Mouse (Mus musculus) embryo, embryonic 10.5 days (tissue): ENCODE results near the gene Gm21317.
"Not testable (repeated sequence)": the region's sequence is repeated elsewhere in the genome, so short reads cannot be mapped to it uniquely, and the experiment has no call there.

Experiments
- DNase-seq: peaks from one replicate; pipeline ENCODE4 v3.0.0-alpha.2; 2015; ENCODE audit warnings: low spot score

Gm21317 gene

DNA sequence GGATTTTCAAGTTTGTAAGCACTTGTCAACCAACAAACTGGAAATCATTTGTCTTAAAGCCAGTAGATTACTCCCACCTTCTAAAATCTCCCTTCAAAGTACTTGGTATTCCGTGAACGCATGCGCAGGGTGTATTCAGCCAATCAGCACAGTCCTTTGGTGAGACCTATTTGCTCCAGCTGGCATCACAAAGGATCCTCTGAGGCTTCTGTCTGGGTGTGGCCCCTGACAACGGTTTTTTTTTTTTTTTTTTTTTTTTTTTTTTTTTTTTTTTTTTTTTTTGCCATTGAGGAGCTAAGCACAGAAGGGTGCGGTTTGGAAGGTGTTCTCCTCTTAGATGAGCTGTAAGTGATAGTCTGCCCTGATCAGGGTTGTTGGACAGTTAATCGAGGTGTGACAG lies at the start of gene Gm21317:
TSS of gene Gm21317 (plus strand) at position 301 of the 400 bp plus-strand sequence.
- DNase-seq = not testable (repeated sequence)
